20 mouse cellular contexts compared by ENCODE assay signal in the genomic region with DNA sequence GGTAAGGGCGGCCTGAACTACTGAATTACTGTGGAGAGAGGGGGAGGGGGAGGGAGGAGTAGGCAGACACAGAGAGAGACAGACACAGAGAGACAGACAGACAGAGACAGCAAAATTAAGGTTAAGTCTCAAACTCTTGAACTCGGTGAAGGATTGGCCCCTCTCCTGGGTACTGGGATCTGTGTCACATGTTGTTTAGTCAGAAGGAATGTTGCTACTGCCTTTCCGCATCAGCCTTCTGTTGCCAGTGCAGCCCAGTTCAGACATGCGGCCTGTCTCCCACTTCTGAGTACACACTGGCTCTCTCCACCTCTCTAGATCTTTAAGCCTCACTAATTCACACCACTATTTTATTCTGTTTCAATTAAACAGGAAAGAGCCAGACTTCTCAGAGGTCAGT. TPM values are rescaled to one million over a fixed set of nuclear protein-coding genes. Genes with fewer than 3 reads are reported as not detected.
DNase-seq lines count a peak whose midpoint lies in the region; ATAC-seq and TF ChIP-seq lines count a peak whose summit lies in the region.
"Had no signal": no experiment of that assay in that cellular context is flagged by ENCODE, and none has a peak within 500 bp of the region (broad histone marks: within the 10 kb centered on the region; RNA-seq: fewer than 3 reads in every experiment).

No protein-coding gene starts in this region.

- no peak overlapping the region for H3K4me2 ChIP-seq in heart, embryonic 14.5 days (ENCODE audit: low read length)
- H3K4me2 ChIP-seq in midbrain, embryonic 11.5 days, result no peak overlapping the region
- no peak overlapping the region for H3K4me2 ChIP-seq in midbrain, embryonic 13.5 days (replicated peaks)
- H3K4me2 ChIP-seq: embryonic facial prominence, embryonic 13.5 days; forebrain, embryonic 15.5 days; heart, embryonic 11.5 days; hindbrain, embryonic 12.5 days had no signal

- ATAC-seq in heart, embryonic 14.5 days (ENCODE audit: insufficient number of reproducible peaks, insufficient read depth, low FRiP score, low read depth), result no peak
- ATAC-seq in midbrain, embryonic 11.5 days (ENCODE audit: low FRiP score), result no peak
- no peak for ATAC-seq in midbrain, embryonic 13.5 days
- ATAC-seq: forebrain, embryonic 15.5 days; hindbrain, embryonic 16.5 days; inflammation-experienced regulatory T-cells, adult 6 months had no signal

- H3K4me1 ChIP-seq in heart, embryonic 14.5 days (ENCODE audit: control insufficient read depth in 2 of 2, insufficient read depth in 2 of 2, low read length in 2 of 2), result peaks cover 0 to 9% of the 10 kb centered on the region in 2 experiments; a peak in 2 of 4 replicates
- no peaks in the 10 kb centered on the region for H3K4me1 ChIP-seq in midbrain, embryonic 11.5 days (ENCODE audit: control insufficient read depth, insufficient read depth, low read length)
- H3K4me1 ChIP-seq in midbrain, embryonic 13.5 days (replicated peaks), result 0 out of 2 replicates have a peak, but pooled peaks cover 8% of the 10 kb centered on the region
- peaks cover 14% of the 10 kb centered on the region for H3K4me1 ChIP-seq in embryonic fibroblast, embryonic 13.5 days (ENCODE audit: control insufficient read depth, insufficient read depth, low read length)
- H3K4me1 ChIP-seq: forebrain, embryonic 15.5 days had no signal

- TF ChIP-seq CTCF in embryonic fibroblast, embryonic 13.5 days (IDR thresholded peaks at IDR 0.05; ENCODE audit: borderline replicate concordance, insufficient read depth, low read length), result no peak

- 74% methylated on average over 4 of the region's 4 CpGs for WGBS in heart, embryonic 14.5 days
- WGBS in midbrain, embryonic 11.5 days, result 84% methylated on average over 4 of the region's 4 CpGs
- WGBS in midbrain, embryonic 13.5 days, result 90% methylated on average over 4 of the region's 4 CpGs

- no peak overlapping the region for H3K4me3 ChIP-seq in heart, embryonic 14.5 days (ENCODE audit: control insufficient read depth in 1 of 2, insufficient read depth in 1 of 2, low read depth in 1 of 2, low read length in 2 of 2)
- no peak overlapping the region for H3K4me3 ChIP-seq in midbrain, embryonic 11.5 days (ENCODE audit: low read depth, low read length)
- no peak overlapping the region for H3K4me3 ChIP-seq in midbrain, embryonic 13.5 days (replicated peaks)
- H3K4me3 ChIP-seq in embryonic fibroblast, embryonic 13.5 days (ENCODE audit: insufficient read depth, low read length), result no peak overlapping the region
- H3K4me3 ChIP-seq: embryonic facial prominence, embryonic 13.5 days; erythroblast, embryonic 14.5 days; forebrain, embryonic 15.5 days; heart, adult 2 months; hindbrain, embryonic 12.5 days had no signal

- H3K9ac ChIP-seq in heart, embryonic 14.5 days (ENCODE audit: low read length), result peak overlapping the region; percentile 25; the same call in 1 of the 2 replicates
- no peak overlapping the region for H3K9ac ChIP-seq in midbrain, embryonic 11.5 days (ENCODE audit: low read length)
- H3K9ac ChIP-seq in midbrain, embryonic 13.5 days (replicated peaks), result no peak overlapping the region
- H3K9ac ChIP-seq: embryonic facial prominence, embryonic 13.5 days; forebrain, embryonic 15.5 days; hindbrain, embryonic 12.5 days had no signal

- H3K27ac ChIP-seq in heart, embryonic 14.5 days (replicated peaks in 1 of 2; ENCODE audit: control insufficient read depth in 1 of 2, insufficient read depth in 1 of 2, low read depth in 2 of 2, low read length in 2 of 2), result no peak overlapping the region
- no peak overlapping the region for H3K27ac ChIP-seq in midbrain, embryonic 11.5 days (ENCODE audit: low read depth, low read length)
- no peak overlapping the region for H3K27ac ChIP-seq in midbrain, embryonic 13.5 days
- peak overlapping the region; percentile 36 for H3K27ac ChIP-seq in embryonic fibroblast, embryonic 13.5 days (ENCODE audit: insufficient read depth, low read length)
- H3K27ac ChIP-seq: embryonic facial prominence, embryonic 13.5 days; forebrain, embryonic 15.5 days; heart, adult 2 months; hindbrain, embryonic 12.5 days had no signal

- H3K36me3 ChIP-seq in heart, embryonic 14.5 days (ENCODE audit: control insufficient read depth, insufficient read depth, low read length), result peaks cover 49% of the 10 kb centered on the region
- peaks cover 13% of the 10 kb centered on the region; the same call in 1 of the 2 replicates for H3K36me3 ChIP-seq in midbrain, embryonic 11.5 days (ENCODE audit: control insufficient read depth, insufficient read depth, low read length)
- H3K36me3 ChIP-seq in midbrain, embryonic 13.5 days, result peaks cover 54% of the 10 kb centered on the region

- H3K9me3 ChIP-seq in heart, embryonic 14.5 days (ENCODE audit: control insufficient read depth, low read length), result no peaks in the 10 kb centered on the region
- no peaks in the 10 kb centered on the region for H3K9me3 ChIP-seq in midbrain, embryonic 11.5 days (ENCODE audit: control insufficient read depth, low read length)
- no peaks in the 10 kb centered on the region for H3K9me3 ChIP-seq in midbrain, embryonic 13.5 days
- H3K9me3 ChIP-seq: embryonic facial prominence, embryonic 13.5 days; forebrain, embryonic 15.5 days; hindbrain, embryonic 12.5 days had no signal

- DNase-seq in heart, postnatal 4 days, result no peak
- peak; percentile 33 for DNase-seq in midbrain, embryonic 11.5 days (ENCODE audit: low spot score, missing footprints)
- no peak for DNase-seq in right cerebral cortex, postnatal 14 days
- DNase-seq: adrenal gland, postnatal 14 days; cerebellum, adult 11-12 months; cerebellum, adult 9-10 months; cerebellum, postnatal 25 days; gastrocnemius, postnatal 36 days; heart, adult 2 months; heart, postnatal 36 days had no signal

- H3K27me3 ChIP-seq in heart, embryonic 14.5 days (ENCODE audit: control insufficient read depth, insufficient read depth, low read length), result no peaks in the 10 kb centered on the region
- H3K27me3 ChIP-seq in midbrain, embryonic 11.5 days (ENCODE audit: control insufficient read depth, insufficient read depth, low read length), result no peaks in the 10 kb centered on the region
- H3K27me3 ChIP-seq in midbrain, embryonic 13.5 days, result no peaks in the 10 kb centered on the region
- H3K27me3 ChIP-seq: embryonic facial prominence, embryonic 13.5 days; forebrain, embryonic 15.5 days; hindbrain, embryonic 12.5 days had no signal

- no peak for TF ChIP-seq POLR2A in embryonic fibroblast, embryonic 13.5 days (IDR thresholded peaks at IDR 0.05; ENCODE audit: low read depth, low read length)

RNA-seq across cellular contexts. Expression of gene Ntan1, which starts 7.9 kb away (rescaled TPM):
- polyA plus RNA-seq in heart, embryonic 14.5 days (2014; fragmentation: Nextera tagmentation; extraction: Ambion mirVana), result 158 and 162 TPM in 2 replicates
- 10 to 100 TPM; 74.8 to 76.1 TPM for total RNA-seq in heart, postnatal 4 days (2021)
- polyA plus RNA-seq in midbrain, embryonic 11.5 days (2014; fragmentation: Nextera tagmentation; extraction: Ambion mirVana), result 160 and 167 TPM in 2 replicates
- polyA plus RNA-seq in midbrain, embryonic 13.5 days (2015; fragmentation: Nextera tagmentation; extraction: Ambion mirVana), result 217 and 231 TPM in 2 replicates
- 73.3 and 82.0 TPM in 2 replicates for polyA plus RNA-seq in embryonic fibroblast, embryonic 13.5 days (2011; ENCODE audit: insufficient read length, low read depth, missing spikeins)

RNA-seq across cellular contexts. Expression of gene Rrn3, which starts 46.0 kb away (rescaled TPM):
- polyA plus RNA-seq in heart, embryonic 14.5 days (2014; fragmentation: Nextera tagmentation; extraction: Ambion mirVana), result 49.8 and 54.5 TPM in 2 replicates
- 10 to 100 TPM; 46.7 to 49.4 TPM for total RNA-seq in heart, postnatal 4 days (2021)
- polyA plus RNA-seq in midbrain, embryonic 11.5 days (2014; fragmentation: Nextera tagmentation; extraction: Ambion mirVana), result 107 and 118 TPM in 2 replicates
- polyA plus RNA-seq in midbrain, embryonic 13.5 days (2015; fragmentation: Nextera tagmentation; extraction: Ambion mirVana), result 123 and 130 TPM in 2 replicates
- polyA plus RNA-seq in embryonic fibroblast, embryonic 13.5 days (2011; ENCODE audit: insufficient read length, low read depth, missing spikeins), result 52.4 and 52.5 TPM in 2 replicates
